Mouse (Mus musculus) kidney, adult 2 months (tissue): ENCODE measurements around the gene Chdh.

Experiments used
- CTCF ChIP-seq: fragments of 200-500 bp; conservative IDR thresholded peaks from 2 replicates; pipeline ENCODE4 v1.5.1; 2011; ENCODE audit warnings: low read depth, mild to moderate bottlenecking, control low read depth, low read length, moderate library complexity, mixed read lengths; ENCODE audit not compliant: insufficient read depth, insufficient read length
- POLR2A ChIP-seq: fragments of 200-500 bp; IDR thresholded peaks from one replicate; pipeline ENCODE4 v1.6.1; 2011; ENCODE audit warnings: low read depth, low read length, control low read depth

GRCm38 (mm10) chr14:30027378-30027777 is 18.6 kb downstream of the Chdh start:
- TF ChIP-seq CTCF (peak; percentile 64), POLR2A (no peak)
